Mouse (Mus musculus) hindbrain, postnatal 0 days (tissue): Measurements from ENCODE around the gene Tmem268. TPM values are rescaled to one million over a fixed set of nuclear protein-coding genes. Genes with fewer than 3 reads are reported as not detected.

ENCODE experiments used
- ATAC-seq: fragments of 200-750 bp; cut with Nextera tagmentation; 2 replicates; pipeline ENCODE4 v1.8.0; 2017; ENCODE audit warnings: mild to moderate bottlenecking, moderate TSS enrichment, moderate library complexity
- DNase-seq: peaks from one replicate; pipeline ENCODE4 v3.0.0-alpha.2; 2015; ENCODE audit warnings: low spot score
- H3K27ac ChIP-seq: fragments of 300-500 bp; sonication (generic); 2 replicates; pipeline ENCODE4 v1.5.1; 2014; ENCODE audit warnings: mild to moderate bottlenecking
- H3K27me3 ChIP-seq: fragments of 300-500 bp; sonication (generic); 2 replicates; pipeline ENCODE4 v1.6.1; 2014; ENCODE audit warnings: low read length, mixed read lengths; ENCODE audit not compliant: insufficient read depth
- H3K36me3 ChIP-seq: fragments of 300-500 bp; sonication (generic); 2 replicates; pipeline ENCODE4 v1.6.1; 2014; ENCODE audit warnings: low read length, mixed read lengths; ENCODE audit not compliant: insufficient read depth
- H3K4me1 ChIP-seq: fragments of 300-500 bp; sonication (generic); 2 replicates; pipeline ENCODE4 v1.6.1; 2014; ENCODE audit warnings: antibody characterized with exemption, low read length, mixed read lengths; ENCODE audit not compliant: insufficient read depth
- H3K4me2 ChIP-seq: fragments of 300-500 bp; sonication (generic); 2 replicates; pipeline ENCODE4 v1.6.1; 2014; ENCODE audit warnings: low read depth, mild to moderate bottlenecking, low read length, moderate library complexity, mixed read lengths
- H3K4me3 ChIP-seq: fragments of 300-500 bp; sonication (generic); 2 replicates; pipeline ENCODE4 v1.5.1; 2014; ENCODE audit warnings: low read length
- H3K9ac ChIP-seq: fragments of 300-500 bp; sonication (generic); replicated peaks from 2 replicates; pipeline ENCODE4 v1.6.1; 2014; ENCODE audit warnings: mild to moderate bottlenecking, low read length, moderate library complexity, mixed read lengths
- H3K9me3 ChIP-seq: fragments of 300-500 bp; sonication (generic); 2 replicates; pipeline ENCODE4 v1.6.1; 2016; ENCODE audit warnings: low read length, mixed read lengths
- CTCF ChIP-seq: IDR thresholded peaks from 2 replicates; pipeline ENCODE4 v1.5.1; 2016; ENCODE audit warnings: antibody characterized with exemption, control low read depth, low read depth
- WGBS: fragments of 180-500 bp; shearing (Covaris S2); extraction: QIAGEN DNeasy Blood & Tissue Kit; methylation state at CpG from one replicate; pipeline ENCODE4 v1.1.7; 2014; 5-methylcytosine and 5-hydroxymethylcytosine counted together
- polyA plus RNA-seq: library from polyadenylated mRNA; unstranded; fragments of >200 nt; fragmentation: Nextera tagmentation; extraction: Ambion mirVana; gene quantifications from 2 replicates; pipeline ENCODE4 v1.2.1, GENCODE M21; 2015
- total RNA-seq: library from RNA; depleted of rRNA; stranded (reverse); fragments of >200 nt; gene quantifications from 2 replicates; pipeline ENCODE4 v1.2.3, GENCODE M21; 2014

Tmem268 gene
- total and polyA plus RNA-seq, 2 experiments from 2014 or later, result 3.9 to 7.9 TPM

DNA sequence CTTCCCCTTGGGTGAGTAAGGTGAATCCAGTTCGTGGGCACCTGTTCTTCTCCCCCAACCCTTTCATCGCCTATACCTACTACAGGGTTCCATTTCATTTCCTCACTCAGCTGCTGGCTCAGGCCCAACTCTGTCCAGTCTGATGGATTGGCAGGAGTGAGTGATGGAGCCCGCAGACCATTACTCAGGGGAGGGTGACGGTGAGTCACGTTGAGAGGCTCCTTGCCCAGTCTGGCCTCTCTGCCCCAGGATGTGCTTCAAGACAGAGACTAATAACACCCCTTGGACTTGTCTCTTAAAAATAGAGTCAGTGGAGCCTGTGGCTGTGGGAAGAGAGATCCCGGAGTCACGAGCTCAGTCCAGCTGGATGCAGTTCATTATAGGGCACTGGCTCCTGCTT is 28.2 kb upstream of the Tmem268 start:
- no peak for ATAC-seq

DNA sequence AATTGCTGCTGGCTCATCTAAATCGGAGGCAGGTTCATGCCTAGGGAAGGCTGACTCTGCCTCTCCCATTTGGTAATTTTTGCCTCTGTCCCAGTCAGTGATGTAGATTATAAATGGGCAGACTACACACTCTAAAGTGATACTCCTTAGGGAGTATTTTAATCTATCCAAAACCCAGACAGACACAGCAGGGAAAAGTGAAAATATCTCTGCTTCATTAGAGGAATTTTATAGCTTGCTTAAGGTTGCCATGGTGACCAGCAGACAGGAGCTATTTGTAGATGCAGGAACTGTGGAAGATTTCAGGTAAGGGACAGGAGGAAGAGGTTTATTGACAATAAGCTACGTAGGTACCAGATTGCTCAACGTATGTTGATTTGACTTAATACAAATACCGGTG is 21.0 kb upstream of the Tmem268 start:
- Histone ChIP-seq H3K4me1 (no peaks in the 10 kb centered on the region), H3K27ac (no peak overlapping the region), H3K36me3 (no peaks in the 10 kb centered on the region), H3K4me2 (no peak overlapping the region), H3K27me3 (no peaks in the 10 kb centered on the region), H3K9me3 (no peaks in the 10 kb centered on the region), H3K4me3 (no peak overlapping the region), H3K9ac (no peak overlapping the region)
- WGBS, result 72% methylated on average over 4 of the region's 4 CpGs
- peak; percentile 42 for DNase-seq
- peak; percentile 61; the same call in 1 of the 2 replicates for ATAC-seq
- no peak for TF ChIP-seq CTCF

More for the DNA sequence above, 28.2 kb upstream of the Tmem268 start:
- H3K9me3 ChIP-seq, result no peaks in the 10 kb centered on the region
- 76% methylated on average over 7 of the region's 7 CpGs for WGBS
- H3K4me3 ChIP-seq, result no peak overlapping the region
- H3K9ac ChIP-seq, result no peak overlapping the region
- H3K4me1 ChIP-seq, result no peaks in the 10 kb centered on the region
- TF ChIP-seq CTCF, result no peak
- H3K36me3 ChIP-seq, result no peaks in the 10 kb centered on the region
- DNase-seq, result no peak
- no peaks in the 10 kb centered on the region for H3K27me3 ChIP-seq
- H3K4me2 ChIP-seq, result no peak overlapping the region
- no peak overlapping the region for H3K27ac ChIP-seq

DNA sequence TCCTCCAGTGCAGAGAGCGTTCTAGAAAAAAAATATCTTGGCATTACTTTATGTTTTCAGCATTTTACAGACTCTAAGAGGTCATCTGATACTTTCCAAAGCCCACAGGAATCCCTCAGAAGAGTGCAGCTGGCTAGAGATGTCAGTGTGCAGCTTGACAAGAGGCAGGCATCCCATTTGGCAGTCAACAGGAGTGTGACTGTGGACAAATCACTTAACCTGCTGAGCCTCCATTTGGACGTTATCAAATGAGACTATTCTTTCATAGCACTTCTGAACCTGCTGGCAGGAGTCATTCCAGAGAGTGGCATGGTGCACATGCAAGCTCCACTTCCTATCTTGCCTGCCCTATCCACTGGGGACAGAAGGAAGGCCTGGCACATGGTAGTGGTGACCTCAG is 16.4 kb upstream of the Tmem268 start:
- no peaks in the 10 kb centered on the region for H3K9me3 ChIP-seq
- no peaks in the 10 kb centered on the region for H3K36me3 ChIP-seq
- H3K9ac ChIP-seq, result no peak overlapping the region
- TF ChIP-seq CTCF, result no peak
- no peak for DNase-seq
- H3K27me3 ChIP-seq, result no peaks in the 10 kb centered on the region
- no peak for ATAC-seq
- H3K4me3 ChIP-seq, result no peak overlapping the region
- H3K4me1 ChIP-seq, result peaks cover 7% of the 10 kb centered on the region
- H3K27ac ChIP-seq, result no peak overlapping the region
- whole genome bisulfite sequencing, result 65% methylated on average over 2 of the region's 2 CpGs
- no peak overlapping the region for H3K4me2 ChIP-seq

DNA sequence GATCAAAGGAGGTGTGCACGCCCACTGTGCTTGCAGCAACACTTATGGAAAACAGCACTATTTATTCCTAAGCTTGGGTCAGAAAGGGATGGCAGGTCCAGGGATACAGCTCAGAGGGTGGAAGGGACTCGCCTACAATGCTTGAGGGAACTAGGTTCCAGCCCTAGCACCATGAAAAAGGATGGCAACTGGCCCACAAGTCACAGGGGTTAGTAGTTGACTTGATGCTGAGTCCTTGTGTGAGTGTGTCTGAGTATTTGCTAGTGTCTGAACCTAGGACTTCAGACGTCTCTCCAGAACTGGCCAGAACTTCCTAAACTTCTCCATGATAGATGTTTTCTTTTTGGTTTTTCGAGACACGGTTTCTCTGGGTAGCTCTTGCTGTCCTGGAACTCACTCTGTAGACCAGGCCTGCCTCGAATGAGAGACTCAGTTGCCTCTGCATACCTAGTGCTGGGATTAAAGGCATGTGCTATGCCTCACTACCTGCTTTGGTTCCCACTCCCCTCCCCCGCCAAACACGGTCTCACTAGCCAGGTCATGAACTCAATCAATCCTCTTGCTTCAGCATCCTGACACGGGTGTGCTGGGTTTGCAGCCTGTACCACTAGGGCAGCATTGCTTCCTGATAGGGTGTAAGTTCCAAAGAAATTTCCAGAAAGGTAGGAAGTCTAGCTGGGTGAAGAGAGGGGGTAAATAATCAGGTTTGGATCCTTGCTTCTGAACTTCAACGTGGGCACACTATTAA is 14.7 kb upstream of the Tmem268 start:
- peak overlapping the region; percentile 82 for H3K4me3 ChIP-seq
- peak; percentile 28; the same call in 1 of the 2 replicates for TF ChIP-seq CTCF
- 59% methylated on average over 10 of the region's 10 CpGs for WGBS
- no peaks in the 10 kb centered on the region for H3K27me3 ChIP-seq
- H3K4me2 ChIP-seq, result peak overlapping the region; percentile 70
- DNase-seq (no peak), ATAC-seq (peak; percentile 71; the same call in 1 of the 2 replicates)
- H3K4me1 ChIP-seq, result peaks cover 7% of the 10 kb centered on the region
- H3K9me3 ChIP-seq, result no peaks in the 10 kb centered on the region
- H3K36me3 ChIP-seq, result peaks cover 5% of the 10 kb centered on the region; the same call in 1 of the 2 replicates
- H3K27ac ChIP-seq, result peak overlapping the region; percentile 86; the same call in 1 of the 2 replicates
- H3K9ac ChIP-seq, result no peak overlapping the region

DNA sequence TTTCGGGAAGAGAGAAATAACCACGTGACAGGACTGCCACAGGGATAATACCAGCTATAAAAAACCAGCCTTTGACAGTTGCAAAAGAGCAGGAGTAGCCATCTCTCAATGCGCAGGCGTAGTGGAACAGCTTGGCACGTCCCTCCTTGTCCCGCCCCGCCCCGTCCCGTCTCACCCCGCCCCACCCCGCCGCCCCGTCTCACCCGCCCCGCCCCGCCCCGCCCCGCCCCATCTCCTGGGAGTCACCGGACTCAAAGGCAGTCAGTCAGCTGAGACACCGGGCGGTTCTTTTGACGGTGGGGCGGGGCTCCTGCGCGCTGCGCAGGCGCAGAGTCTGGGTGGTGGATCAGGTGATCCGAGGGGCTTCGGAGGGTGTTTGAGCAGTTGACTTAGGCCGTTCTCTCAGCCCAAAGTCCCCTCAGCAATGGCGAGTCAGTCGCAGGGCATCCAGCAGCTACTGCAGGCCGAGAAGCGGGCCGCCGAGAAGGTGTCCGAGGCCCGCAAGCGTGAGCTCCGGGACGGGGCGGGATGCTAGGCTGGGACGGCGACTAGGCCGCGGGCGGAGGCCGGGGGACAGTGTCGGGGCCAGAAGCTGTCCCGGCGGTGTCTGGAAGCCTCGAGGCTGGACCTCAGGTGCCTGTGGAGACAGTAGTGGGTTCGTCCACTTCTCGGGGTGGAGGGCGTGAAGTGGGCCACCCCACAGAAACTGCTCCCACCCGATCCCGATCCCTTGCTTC is 13.9 kb upstream of the Tmem268 start, which contains the start of gene Atp6v1g1:
Gene Atp6v1g1, plus strand, starts transcription at position 279 of the 737 bp plus-strand sequence.
- H3K9me3 ChIP-seq, result no peaks in the 10 kb centered on the region
- H3K9ac ChIP-seq, result peak within 1 kb of the TSS; percentile 82
- no peak for TF ChIP-seq CTCF
- under 1% methylated on average over 57 of the region's 57 CpGs for WGBS
- H3K4me3 ChIP-seq, result peak within 1 kb of the TSS; percentile 82
- DNase-seq (peak; percentile 96), ATAC-seq (peak; percentile 97)
- H3K4me1 ChIP-seq, result peaks cover 7% of the 10 kb centered on the region
- peak within 1 kb of the TSS; percentile 70 for H3K4me2 ChIP-seq
- H3K27me3 ChIP-seq, result no peaks in the 10 kb centered on the region
- peak within 1 kb of the TSS; percentile 86 for H3K27ac ChIP-seq
- H3K36me3 ChIP-seq, result peaks cover 12% of the 10 kb centered on the region

DNA sequence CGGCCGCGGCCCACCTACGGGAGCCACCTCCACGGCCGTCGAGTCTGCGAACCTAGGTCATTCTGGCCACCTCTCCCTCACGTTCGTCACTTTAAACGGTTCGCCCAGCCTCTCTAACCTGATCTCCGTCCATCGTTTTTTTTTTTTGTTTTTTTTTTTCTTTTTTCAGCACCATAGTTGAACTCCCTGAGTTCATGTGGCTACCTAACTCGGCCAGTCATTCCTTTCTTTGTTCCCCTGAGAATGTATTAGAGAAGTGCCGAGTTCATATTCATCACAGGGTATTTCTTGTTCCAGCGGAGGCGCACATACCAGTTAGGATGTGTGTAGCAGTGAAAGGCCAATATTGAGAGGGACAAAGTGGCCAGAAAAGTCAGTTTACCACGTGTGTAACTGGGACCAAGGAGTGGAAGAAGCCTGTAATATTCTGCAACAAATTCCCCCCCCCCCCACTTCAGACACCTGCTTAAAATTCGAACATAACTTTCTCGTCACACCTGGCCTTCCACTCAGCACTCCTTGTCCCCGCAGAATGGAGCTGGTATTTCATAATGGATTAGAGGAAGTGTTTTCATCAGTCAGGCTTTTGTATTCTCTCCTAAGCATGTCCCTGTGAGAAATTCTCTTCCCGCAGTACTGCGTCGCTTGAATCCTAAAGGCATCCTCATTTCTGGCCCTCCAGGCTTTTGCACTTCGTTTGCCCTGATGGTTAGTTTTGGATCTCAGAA is 13.2 kb upstream of the Tmem268 start:
- H3K27me3 ChIP-seq, result no peaks in the 10 kb centered on the region
- H3K9ac ChIP-seq, result peak overlapping the region; percentile 82
- H3K4me3 ChIP-seq, result peak overlapping the region; percentile 82
- H3K9me3 ChIP-seq, result no peaks in the 10 kb centered on the region
- peak; percentile 20 for DNase-seq
- no peak for TF ChIP-seq CTCF
- 10% methylated on average over 26 of the region's 26 CpGs for WGBS
- peaks cover 7% of the 10 kb centered on the region for H3K4me1 ChIP-seq
- H3K27ac ChIP-seq, result peak overlapping the region; percentile 86; the same call in 1 of the 2 replicates
- peak overlapping the region; percentile 70 for H3K4me2 ChIP-seq
- peaks cover 14% of the 10 kb centered on the region for H3K36me3 ChIP-seq
- no peak for ATAC-seq
